Mouse (Mus musculus) intestine, postnatal 0 days (tissue): ENCODE measurements around the gene Meis1. TPM values are rescaled to one million over a fixed set of nuclear protein-coding genes. Genes with fewer than 3 reads are reported as not detected.

ENCODE experiments used
- ATAC-seq: fragments of 200-750 bp; cut with Nextera tagmentation; 2 replicates; pipeline ENCODE4 v1.8.0; 2017; ENCODE audit warnings: mild to moderate bottlenecking, moderate TSS enrichment, moderate library complexity
- H3K27ac ChIP-seq: fragments of 300-500 bp; sonication (generic); 2 replicates; pipeline ENCODE4 v1.5.1; 2014; ENCODE audit warnings: mild to moderate bottlenecking, low read depth, low read length, moderate library complexity
- H3K27me3 ChIP-seq: fragments of 300-500 bp; sonication (generic); replicated peaks from 2 replicates; pipeline ENCODE4 v1.6.1; 2014; ENCODE audit warnings: low read length, mixed read lengths; ENCODE audit not compliant: control insufficient read depth, insufficient read depth
- H3K36me3 ChIP-seq: fragments of 300-500 bp; sonication (generic); 2 replicates; pipeline ENCODE4 v1.6.1; 2014; ENCODE audit warnings: mild to moderate bottlenecking, moderate library complexity; ENCODE audit not compliant: control insufficient read depth, insufficient read depth
- H3K4me1 ChIP-seq: fragments of 300-500 bp; sonication (generic); replicated peaks from 2 replicates; pipeline ENCODE4 v1.6.1; 2014; ENCODE audit warnings: antibody characterized with exemption, low read length, mixed read lengths; ENCODE audit not compliant: control insufficient read depth, insufficient read depth
- H3K4me2 ChIP-seq: fragments of 300-500 bp; sonication (generic); replicated peaks from 2 replicates; pipeline ENCODE4 v1.6.1; 2014; ENCODE audit warnings: low read depth, mild to moderate bottlenecking, moderate library complexity
- H3K4me3 ChIP-seq: fragments of 300-500 bp; sonication (generic); 2 replicates; pipeline ENCODE4 v1.5.1; 2014; ENCODE audit warnings: low read depth, low read length
- H3K9ac ChIP-seq: fragments of 300-500 bp; sonication (generic); 2 replicates; pipeline ENCODE4 v1.6.1; 2014; ENCODE audit warnings: mild to moderate bottlenecking, low read depth, low read length
- H3K9me3 ChIP-seq: fragments of 300-500 bp; sonication (generic); 2 replicates; pipeline ENCODE4 v1.6.1; 2016; ENCODE audit warnings: mixed run types; ENCODE audit not compliant: control insufficient read depth
- CTCF ChIP-seq: sonication (generic); IDR thresholded peaks from 2 replicates; pipeline ENCODE4 v1.5.1; 2016; ENCODE audit warnings: low read depth, mild to moderate bottlenecking, control low read depth, antibody characterized with exemption, moderate library complexity
- WGBS: fragments of 180-500 bp; shearing (Covaris S2); extraction: QIAGEN DNeasy Blood & Tissue Kit; methylation state at CpG from one replicate; pipeline ENCODE4 v1.1.7; 2014; 5-methylcytosine and 5-hydroxymethylcytosine counted together
- polyA plus RNA-seq: library from polyadenylated mRNA; unstranded; fragments of >200 nt; fragmentation: Nextera tagmentation; extraction: Ambion mirVana; gene quantifications from 2 replicates; pipeline ENCODE4 v1.2.1, GENCODE M21; 2015

The Meis1 gene
- polyA plus RNA-seq, 1 experiment from 2014 or later: 22.9 TPM

- Histone ChIP-seq H3K9me3 (no peaks in the 10 kb centered on the region), H3K27ac (no peak overlapping the region), H3K9ac (no peak overlapping the region), H3K4me2 (no peak overlapping the region), H3K4me3 (no peak overlapping the region), H3K4me1 (no peaks in the 10 kb centered on the region), H3K27me3 (no peaks in the 10 kb centered on the region), H3K36me3 (no peaks in the 10 kb centered on the region)
- TF ChIP-seq CTCF: no peak
- no peak for ATAC-seq
These were observed 45.8 kb downstream of the Meis1 start for GRCm38 (mm10) chr11:18972968-18973367.

DNA sequence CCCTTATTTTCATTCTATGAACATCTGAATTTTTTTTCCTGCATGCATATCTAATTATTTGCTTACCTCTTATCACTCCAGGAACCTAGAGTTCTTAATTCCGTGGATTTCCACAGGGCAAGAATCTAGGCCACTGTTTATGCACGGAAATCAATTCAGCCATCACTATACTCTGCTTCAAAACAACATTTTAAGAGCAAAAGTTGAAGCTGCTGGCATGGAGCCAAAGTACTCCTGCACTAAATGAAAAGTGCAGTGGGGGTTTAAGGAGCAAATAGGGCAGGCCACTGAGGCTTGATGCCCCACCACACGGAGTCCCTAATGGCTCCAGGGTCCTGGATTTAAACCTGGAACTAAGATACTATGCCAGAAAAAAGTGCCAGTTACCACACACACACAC lies 47.2 kb downstream of the Meis1 start:
- no peaks in the 10 kb centered on the region for H3K27me3 ChIP-seq
- no peak for TF ChIP-seq CTCF
- H3K4me1 ChIP-seq: no peaks in the 10 kb centered on the region
- no peaks in the 10 kb centered on the region for H3K36me3 ChIP-seq
- 41% methylated on average over 3 of the region's 3 CpGs for WGBS
- H3K4me2 ChIP-seq: no peak overlapping the region
- H3K27ac ChIP-seq: no peak overlapping the region
- no peaks in the 10 kb centered on the region for H3K9me3 ChIP-seq
- H3K4me3 ChIP-seq: no peak overlapping the region
- ATAC-seq: no peak
- H3K9ac ChIP-seq: no peak overlapping the region

GRCm38 (mm10) chr11:18969920-18970336 lies 48.9 kb downstream of the Meis1 start:
- Histone ChIP-seq H3K4me1 (no peaks in the 10 kb centered on the region; the same call in 1 of the 2 replicates), H3K4me2 (no peak overlapping the region), H3K27ac (no peak overlapping the region), H3K27me3 (no peaks in the 10 kb centered on the region), H3K36me3 (no peaks in the 10 kb centered on the region), H3K4me3 (no peak overlapping the region), H3K9me3 (no peaks in the 10 kb centered on the region), H3K9ac (no peak overlapping the region)
- no peak for TF ChIP-seq CTCF
- 49% methylated on average over 2 of the region's 2 CpGs for WGBS
- no peak for ATAC-seq

GRCm38 (mm10) chr11:18964418-18964817 lies 54.4 kb downstream of the Meis1 start:
- H3K4me1 ChIP-seq: no peaks in the 10 kb centered on the region; the same call in 1 of the 2 replicates
- ATAC-seq: no peak
- H3K9ac ChIP-seq: no peak overlapping the region
- WGBS: 54% methylated on average over 5 of the region's 5 CpGs
- no peak overlapping the region for H3K27ac ChIP-seq
- no peaks in the 10 kb centered on the region for H3K36me3 ChIP-seq
- no peaks in the 10 kb centered on the region for H3K9me3 ChIP-seq
- H3K4me3 ChIP-seq: no peak overlapping the region
- no peak overlapping the region for H3K4me2 ChIP-seq
- no peaks in the 10 kb centered on the region for H3K27me3 ChIP-seq
- TF ChIP-seq CTCF: no peak

DNA sequence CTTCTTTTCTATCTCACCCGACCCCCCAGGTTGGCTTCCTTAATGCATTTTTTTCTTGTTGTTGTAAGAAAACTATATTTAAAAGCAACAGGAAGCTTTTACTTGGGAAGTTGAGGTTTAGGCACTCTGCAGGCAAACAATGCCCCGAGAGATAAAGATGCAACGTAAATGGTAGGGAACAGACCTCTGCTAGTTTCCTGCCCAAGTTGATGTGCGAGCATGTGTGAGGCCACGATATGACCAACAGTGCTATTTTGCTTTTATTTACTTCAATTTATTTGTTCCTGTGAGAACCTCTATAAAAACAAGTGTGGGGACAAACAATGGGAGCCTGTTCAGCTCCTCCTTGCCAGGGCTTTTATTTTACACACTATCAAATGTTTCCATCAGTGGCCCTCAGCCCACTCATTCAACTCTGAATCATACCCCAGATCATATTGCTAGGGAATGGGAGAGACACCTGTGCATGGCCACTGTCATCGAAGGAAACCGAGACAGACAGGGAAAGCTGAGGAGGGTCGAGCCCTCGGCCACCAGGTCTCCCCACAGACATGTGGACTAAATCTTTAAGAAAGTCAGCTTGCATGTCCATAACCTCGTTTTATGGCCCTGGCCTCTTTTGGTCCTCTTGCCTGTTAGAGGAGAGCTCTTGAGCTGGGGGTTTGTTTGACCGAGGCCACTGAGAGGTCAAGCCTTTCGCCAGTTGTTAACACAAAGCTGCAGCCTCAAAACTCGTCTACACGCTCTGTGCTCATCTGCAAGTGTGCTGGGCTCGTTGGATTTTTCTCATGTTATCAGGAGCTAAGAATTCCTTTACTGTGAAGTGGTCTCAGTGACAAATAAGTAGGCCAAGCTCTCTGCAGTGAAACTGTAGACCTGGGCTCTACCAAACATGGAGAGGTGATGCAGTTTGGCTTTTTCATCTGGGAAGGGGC lies 55.3 kb downstream of the Meis1 start:
- TF ChIP-seq CTCF: no peak
- Histone ChIP-seq H3K9me3 (no peaks in the 10 kb centered on the region), H3K36me3 (no peaks in the 10 kb centered on the region), H3K9ac (no peak overlapping the region), H3K4me1 (no peaks in the 10 kb centered on the region; the same call in 1 of the 2 replicates), H3K27ac (no peak overlapping the region), H3K27me3 (no peaks in the 10 kb centered on the region), H3K4me2 (no peak overlapping the region), H3K4me3 (no peak overlapping the region)
- 47% methylated on average over 15 of the region's 15 CpGs for WGBS
- ATAC-seq: no peak

GRCm38 (mm10) chr11:18959465-18959864 lies 59.3 kb downstream of the Meis1 start:
- no peak overlapping the region for H3K4me2 ChIP-seq
- no peaks in the 10 kb centered on the region for H3K4me1 ChIP-seq
- H3K36me3 ChIP-seq: no peaks in the 10 kb centered on the region
- no peaks in the 10 kb centered on the region for H3K27me3 ChIP-seq
- H3K9ac ChIP-seq: no peak overlapping the region
- WGBS: 67% methylated on average over 1 of the region's 1 CpGs
- ATAC-seq: no peak
- TF ChIP-seq CTCF: no peak
- no peak overlapping the region for H3K27ac ChIP-seq
- H3K4me3 ChIP-seq: no peak overlapping the region
- H3K9me3 ChIP-seq: no peaks in the 10 kb centered on the region
